Mouse (Mus musculus): ENCODE data around the gene Pcdh11x.
"Not testable (repeated sequence)": the region's sequence is repeated elsewhere in the genome, so short reads cannot be mapped to it uniquely, and the experiment has no call there.

The Pcdh11x gene

GRCm38 (mm10) chrX:120290011-120290899 lies at the start of gene Pcdh11x:
Gene Pcdh11x (plus strand): TSS chrX:120290259.
- DNase-seq (ENCODE audit: low spot score in 2 of 2) = peak; percentile 39 to 54

- no peak for DNase-seq (ENCODE audit: low spot score in 2 of 2)
Measured at GRCm38 (mm10) chrX:120260089-120260488, 30.0 kb upstream of the Pcdh11x start.

DNA sequence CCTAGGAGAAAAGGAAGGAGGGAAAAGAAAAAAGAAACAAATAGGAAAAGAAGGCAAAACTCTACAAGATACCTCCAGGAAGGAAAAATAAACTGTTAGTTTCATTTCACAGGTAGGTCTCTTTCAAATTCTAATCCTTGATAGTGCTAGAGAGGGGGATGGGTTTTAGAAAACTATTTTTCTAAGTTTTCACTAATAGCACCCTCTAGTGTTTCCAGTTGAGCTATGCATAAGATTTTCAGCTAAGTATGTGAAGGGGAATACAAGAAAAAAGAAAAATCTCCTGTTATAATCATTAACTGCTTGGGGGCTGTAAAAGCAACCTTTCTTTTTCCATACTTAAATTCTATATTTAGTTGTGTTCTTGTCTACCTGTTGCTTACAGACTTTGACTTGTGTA lies 4.5 kb upstream of the Pcdh11x start:
- no peak for DNase-seq (ENCODE audit: low spot score in 2 of 2)

- no peak for DNase-seq (ENCODE audit: low spot score in 2 of 2)
Measured at GRCm38 (mm10) chrX:120287502-120287901, 2.6 kb upstream of the Pcdh11x start.

DNA sequence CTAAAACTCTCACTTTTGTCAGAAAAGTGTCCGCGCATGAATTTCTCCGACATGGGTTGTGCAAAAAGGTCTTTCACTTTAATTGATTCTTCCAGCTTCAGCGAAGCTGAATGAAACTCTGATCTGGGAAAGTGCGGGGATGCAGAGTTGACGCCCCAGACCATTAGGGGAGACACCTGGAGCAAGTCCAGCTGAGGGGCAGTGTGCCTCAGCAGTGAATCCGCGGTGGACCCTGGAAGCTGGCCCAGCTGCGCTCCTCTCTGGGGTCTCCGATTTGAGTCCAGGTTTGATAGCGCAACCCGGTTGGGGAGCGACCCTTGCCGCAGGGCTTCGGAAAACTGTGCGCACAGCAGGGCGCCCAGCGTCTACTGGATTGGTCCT lies 831 bp downstream of the Pcdh11x start:
- DNase-seq (ENCODE audit: low spot score in 2 of 2) = peak in 1 of 2 experiments; percentile 11

- peak; percentile 4 to 27 for DNase-seq (ENCODE audit: low spot score in 2 of 2)
Measured at GRCm38 (mm10) chrX:120291696-120292095, 1.6 kb downstream of the Pcdh11x start.

- peak; percentile 11 to 32 for DNase-seq (ENCODE audit: low spot score in 2 of 2)
Measured at GRCm38 (mm10) chrX:120292832-120293750, 3.0 kb downstream of the Pcdh11x start.

GRCm38 (mm10) chrX:120301469-120302175 lies 11.6 kb downstream of the Pcdh11x start:
- DNase-seq (ENCODE audit: low spot score in 2 of 2) = no peak

DNA sequence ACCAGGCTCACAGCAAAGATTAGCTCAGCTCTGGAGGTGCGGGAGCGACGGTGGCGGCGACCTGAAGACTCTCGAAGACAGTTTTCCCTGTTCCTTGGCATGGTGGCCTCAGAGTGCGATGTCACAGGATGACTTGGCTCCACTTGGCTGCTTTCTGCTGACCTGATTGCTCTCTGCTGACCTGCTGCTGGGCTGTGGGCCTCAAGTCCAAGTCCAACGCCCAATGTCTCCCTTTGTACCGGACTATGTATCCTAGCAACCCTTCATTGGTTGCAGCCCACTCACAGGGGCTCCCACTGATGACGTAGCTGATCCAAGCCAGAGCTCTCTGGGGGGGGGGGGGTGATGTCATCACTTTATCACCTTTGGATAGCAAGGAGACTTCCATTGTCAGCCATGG lies 22.9 kb downstream of the Pcdh11x start, which contains the start of gene H2afb3:
H2afb3 (minus strand) TSS at position 101 of the 400 bp plus-strand sequence.
- not testable (repeated sequence) for DNase-seq (ENCODE audit: low spot score in 2 of 2)

DNA sequence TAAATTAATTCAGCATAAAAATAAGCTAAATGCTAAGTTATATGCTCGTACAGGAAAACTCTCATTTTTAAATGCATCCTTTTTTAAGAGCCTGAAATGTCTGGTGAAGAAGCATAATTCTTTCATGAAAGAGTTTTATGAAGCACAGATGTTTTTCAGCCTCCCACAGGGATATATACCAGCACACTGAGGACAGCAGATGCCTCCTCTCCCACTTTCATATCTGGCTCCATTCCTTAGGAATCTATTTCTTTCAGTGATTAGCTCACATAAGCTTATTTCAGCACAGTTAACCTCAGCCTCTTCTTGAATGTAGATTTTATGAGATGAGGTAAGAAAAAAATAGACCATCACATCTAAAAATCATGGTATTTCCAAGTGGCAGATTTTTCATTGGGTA lies 176.2 kb downstream of the Pcdh11x start:
- no peak for DNase-seq (ENCODE audit: low spot score in 2 of 2)

DNA sequence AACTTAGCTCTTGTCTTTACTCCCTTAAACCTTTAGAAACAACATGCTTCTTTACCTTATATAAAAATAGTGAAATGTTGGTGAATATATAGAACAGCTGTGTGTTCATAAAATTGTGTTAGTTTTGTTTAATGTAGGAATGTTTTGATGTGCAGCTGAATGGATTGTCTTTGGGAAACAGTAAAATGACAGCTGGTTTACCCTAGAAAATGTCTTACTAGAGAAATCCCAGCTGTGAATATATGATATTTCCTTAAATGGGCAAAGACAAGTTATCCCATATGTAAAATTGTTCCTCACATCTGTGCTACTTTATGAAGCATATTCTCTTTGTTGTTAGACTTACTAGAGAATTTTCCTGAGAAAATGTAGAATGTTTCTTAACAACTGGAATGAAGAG lies 196.4 kb downstream of the Pcdh11x start:
- DNase-seq (ENCODE audit: low spot score in 2 of 2) = no peak

- no peak for DNase-seq (ENCODE audit: low spot score in 2 of 2)
Measured at GRCm38 (mm10) chrX:120524986-120525385, 234.9 kb downstream of the Pcdh11x start.

DNA sequence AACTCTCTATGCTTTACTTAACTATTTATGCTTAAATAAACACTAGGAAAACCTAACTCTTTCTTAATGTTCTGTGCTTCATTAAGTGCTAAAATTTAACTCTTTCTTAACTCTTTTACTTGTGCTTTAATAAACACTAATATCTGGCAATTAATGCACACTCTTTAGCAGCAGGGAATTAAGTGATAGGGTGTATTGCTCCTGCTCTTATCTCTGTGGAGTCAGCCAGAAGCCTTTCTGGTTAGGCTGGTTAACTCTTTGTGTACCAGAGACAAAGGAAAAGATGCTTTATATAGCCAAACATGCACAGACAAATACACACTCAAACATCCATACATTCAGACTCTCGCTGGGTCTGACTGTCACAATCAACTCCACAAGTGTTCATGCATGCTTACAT lies 309.2 kb downstream of the Pcdh11x start:
- no peak for DNase-seq (ENCODE audit: low spot score in 2 of 2)

- DNase-seq (ENCODE audit: low spot score in 2 of 2) = no peak
Measured at GRCm38 (mm10) chrX:120618460-120618859, 328.4 kb downstream of the Pcdh11x start.

GRCm38 (mm10) chrX:120670236-120670635 lies 380.2 kb downstream of the Pcdh11x start:
- not testable (repeated sequence) for DNase-seq (ENCODE audit: low spot score in 2 of 2)

GRCm38 (mm10) chrX:120734144-120734543 lies 444.1 kb downstream of the Pcdh11x start:
- no peak for DNase-seq (ENCODE audit: low spot score in 2 of 2)

DNA sequence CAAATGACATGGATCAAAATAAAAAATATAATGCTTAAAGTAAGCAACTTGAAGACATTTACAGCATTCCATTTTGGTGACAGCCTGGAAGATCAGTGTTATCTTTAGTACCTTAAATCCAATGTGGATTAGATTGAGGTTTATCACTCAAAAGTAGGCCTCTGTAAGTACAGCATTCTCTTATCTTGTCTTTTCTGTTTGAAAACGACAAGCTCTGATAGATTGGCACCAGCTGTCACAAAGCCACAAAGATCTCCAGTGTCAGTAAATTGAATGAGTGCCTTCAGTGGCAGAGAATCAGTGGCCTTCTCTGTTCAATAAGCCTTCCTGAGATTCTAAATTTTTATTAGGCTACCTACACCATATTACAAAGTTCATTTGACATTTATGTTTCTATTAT lies 445.7 kb downstream of the Pcdh11x start:
- no peak for DNase-seq (ENCODE audit: low spot score in 2 of 2)

GRCm38 (mm10) chrX:120944556-120944955 lies 654.5 kb downstream of the Pcdh11x start:
- no peak for DNase-seq (ENCODE audit: low spot score in 2 of 2)

All from frontal cortex, postnatal 10 days (tissue).